Mouse (Mus musculus) liver (tissue): ENCODE results near the gene D2hgdh.
A peak's percentile ranks its signal among the peaks of the same experiment; 100 is the strongest.

Experiments used
- DNase-seq: peaks from one replicate; pipeline ENCODE4 v3.0.0-alpha.2; 2020; ENCODE audit warnings: mixed read lengths

The D2hgdh gene

GRCm38 (mm10) chr1:93824609-93825008 lies at the start of gene D2hgdh:
D2hgdh (plus strand) TSS chr1:93824909.
- DNase-seq, result peak; percentile 30

- DNase-seq, result no peak
These were observed 48.0 kb upstream of the D2hgdh start for GRCm38 (mm10) chr1:93776686-93777085.

GRCm38 (mm10) chr1:93786912-93787311 lies 37.8 kb upstream of the D2hgdh start:
- no peak for DNase-seq

- no peak for DNase-seq
These were observed 30.2 kb upstream of the D2hgdh start for GRCm38 (mm10) chr1:93794526-93794925.

GRCm38 (mm10) chr1:93795886-93796285 lies 28.8 kb upstream of the D2hgdh start:
- DNase-seq, result no peak

GRCm38 (mm10) chr1:93800670-93801503 lies 23.8 kb upstream of the D2hgdh start:
- no peak for DNase-seq

- DNase-seq, result peak; percentile 95
These were observed 22.9 kb upstream of the D2hgdh start, which contains the start of gene Dtymk for GRCm38 (mm10) chr1:93801741-93802238. Dtymk (minus strand) TSS chr1:93801934.

- no peak for DNase-seq
These were observed 21.9 kb upstream of the D2hgdh start for GRCm38 (mm10) chr1:93802771-93803170.

- peak; percentile 99 for DNase-seq
These were observed 20.9 kb upstream of the D2hgdh start, which contains the start of gene Ing5 for GRCm38 (mm10) chr1:93803556-93804507. Ing5 (plus strand) TSS chr1:93803965.

GRCm38 (mm10) chr1:93804818-93805217 lies 19.9 kb upstream of the D2hgdh start:
- no peak for DNase-seq

GRCm38 (mm10) chr1:93805221-93805951 lies 19.3 kb upstream of the D2hgdh start:
- peak; percentile 74 for DNase-seq

GRCm38 (mm10) chr1:93808871-93809270 lies 15.8 kb upstream of the D2hgdh start:
- DNase-seq, result no peak

GRCm38 (mm10) chr1:93810011-93810410 lies 14.7 kb upstream of the D2hgdh start:
- DNase-seq, result no peak

- DNase-seq, result no peak
These were observed 13.1 kb upstream of the D2hgdh start for GRCm38 (mm10) chr1:93811495-93812039.

GRCm38 (mm10) chr1:93817823-93818532 lies 6.7 kb upstream of the D2hgdh start:
- DNase-seq, result no peak

- no peak for DNase-seq
These were observed 6.0 kb upstream of the D2hgdh start for GRCm38 (mm10) chr1:93818722-93819121.

- no peak for DNase-seq
These were observed 763 bp upstream of the D2hgdh start for GRCm38 (mm10) chr1:93823796-93824495.

- DNase-seq, result peak; percentile 96
These were observed 481 bp downstream of the D2hgdh start for GRCm38 (mm10) chr1:93825105-93825674.

- peak; percentile 17 for DNase-seq
These were observed 1.2 kb downstream of the D2hgdh start for GRCm38 (mm10) chr1:93825771-93826539.

GRCm38 (mm10) chr1:93826540-93826835 lies 1.8 kb downstream of the D2hgdh start:
- no peak for DNase-seq
